Mouse (Mus musculus) CH12.LX (cell line): ENCODE results near the gene Lrrc15.

Experiments used
- CTCF ChIP-seq, 2 experiments: IDR thresholded peaks in 1 of 2; conservative IDR thresholded peaks in 1 of 2; 2 replicates each; pipeline ENCODE4 v1.5.1; 2011 to 2012; ENCODE audit warnings: low read depth in 2 of 2, low read length in 2 of 2, improper control_type of control experiment in 1 of 2, inconsistent platforms in 1 of 2, mild to moderate bottlenecking in 1 of 2, moderate library complexity in 1 of 2
- ZC3H11A ChIP-seq: IDR thresholded peaks from 2 replicates; pipeline ENCODE4 v1.6.1; 2012; ENCODE audit warnings: low read depth, mild to moderate bottlenecking, inconsistent platforms, low read length, improper control_type of control experiment

- TF ChIP-seq CTCF (conservative IDR thresholded peaks at IDR 0.05 in 1 of 2, IDR thresholded peaks at IDR 0.05 in 1 of 2; ENCODE audit: low read depth in 2 of 2, low read length in 2 of 2) = no peak
- TF ChIP-seq ZC3H11A = no peak
These were observed 20.9 kb downstream of the Lrrc15 start for GRCm38 (mm10) chr16:30262157-30262556.
